Comparison of ENCODE assay signal across 10 mouse cellular contexts in the genomic region with DNA sequence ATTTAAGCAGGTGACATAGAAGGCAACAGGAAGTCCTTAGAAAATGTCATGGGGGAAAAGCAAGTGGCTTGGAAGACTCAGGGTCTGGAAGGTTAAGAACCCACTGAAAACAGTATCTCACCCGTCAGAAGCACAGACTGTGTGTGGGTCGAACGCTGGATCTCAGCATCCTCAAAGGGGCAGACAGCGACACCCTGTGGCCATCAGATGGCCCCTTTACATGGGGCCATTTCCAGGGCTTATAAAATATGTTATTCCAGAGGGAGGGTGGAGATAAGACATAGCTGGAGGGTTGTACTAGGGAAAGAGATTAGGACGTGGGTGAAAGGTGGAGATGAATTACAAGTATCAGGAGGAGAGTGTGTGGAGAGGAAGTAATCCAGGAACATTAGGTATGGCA. TPM values are rescaled to one million over a fixed set of nuclear protein-coding genes. Genes with fewer than 3 reads are reported as not detected.
DNase-seq lines count a peak whose midpoint lies in the region; ATAC-seq and TF ChIP-seq lines count a peak whose summit lies in the region.
"Had no signal": no experiment of that assay in that cellular context is flagged by ENCODE, and none has a peak within 500 bp of the region (broad histone marks: within the 10 kb centered on the region; RNA-seq: fewer than 3 reads in every experiment).

No protein-coding gene starts in this region.

- H3K27ac ChIP-seq in forebrain, embryonic 14.5 days (ENCODE audit: low read depth, low read length) = no peak overlapping the region
- H3K27ac ChIP-seq in forebrain, embryonic 15.5 days (replicated peaks) = no peak overlapping the region
- no peak overlapping the region for H3K27ac ChIP-seq in lung, postnatal 0 days (ENCODE audit: low read length)
- H3K27ac ChIP-seq in forebrain, embryonic 16.5 days (ENCODE audit: low read length) = no peak overlapping the region
- H3K27ac ChIP-seq: limb, embryonic 13.5 days had no signal

- DNase-seq in forebrain, embryonic 14.5 days (ENCODE audit: low spot score) = peak; percentile 22
- DNase-seq in lung, postnatal 0 days (ENCODE audit: low spot score) = no peak
- no peak for DNase-seq in lung, adult 18-20 months
- peak; percentile 24 for DNase-seq in c-Kit-positive CD71-positive TER-119-negative erythroid progenitor cells, embryonic 14.5 days (ENCODE audit: low read depth)
- DNase-seq in ovary, postnatal 14 days (ENCODE audit: low spot score) = no peak

- no peak for TF ChIP-seq EP300 in lung, postnatal 0 days (IDR thresholded peaks at IDR 0.05)

- 14% methylated on average over 5 of the region's 5 CpGs for WGBS in forebrain, embryonic 14.5 days
- 19% methylated on average over 5 of the region's 5 CpGs for WGBS in forebrain, embryonic 15.5 days
- whole genome bisulfite sequencing in lung, postnatal 0 days = 8% methylated on average over 5 of the region's 5 CpGs
- WGBS in forebrain, embryonic 16.5 days = 13% methylated on average over 5 of the region's 5 CpGs

- no peak overlapping the region for H3K9ac ChIP-seq in forebrain, embryonic 14.5 days (ENCODE audit: low read length)
- no peak overlapping the region for H3K9ac ChIP-seq in forebrain, embryonic 15.5 days (replicated peaks)
- no peak overlapping the region for H3K9ac ChIP-seq in lung, postnatal 0 days (replicated peaks; ENCODE audit: low read depth)
- no peak overlapping the region for H3K9ac ChIP-seq in forebrain, embryonic 16.5 days (replicated peaks; ENCODE audit: low read depth, low read length)
- H3K9ac ChIP-seq: limb, embryonic 13.5 days had no signal

- H3K27me3 ChIP-seq in forebrain, embryonic 14.5 days (replicated peaks; ENCODE audit: control insufficient read depth, insufficient read depth, low read length) = no peaks in the 10 kb centered on the region
- H3K27me3 ChIP-seq in forebrain, embryonic 15.5 days = no peaks in the 10 kb centered on the region
- H3K27me3 ChIP-seq in lung, postnatal 0 days (replicated peaks; ENCODE audit: insufficient read depth, low read length) = no peaks in the 10 kb centered on the region
- no peaks in the 10 kb centered on the region for H3K27me3 ChIP-seq in forebrain, embryonic 16.5 days (replicated peaks; ENCODE audit: control insufficient read depth, insufficient read depth, low read length)

- H3K36me3 ChIP-seq in forebrain, embryonic 14.5 days (ENCODE audit: control insufficient read depth, insufficient read depth, low read length) = no peaks in the 10 kb centered on the region
- H3K36me3 ChIP-seq in forebrain, embryonic 15.5 days = no peaks in the 10 kb centered on the region
- no peaks in the 10 kb centered on the region for H3K36me3 ChIP-seq in lung, postnatal 0 days (ENCODE audit: insufficient read depth, low read length)
- no peaks in the 10 kb centered on the region for H3K36me3 ChIP-seq in forebrain, embryonic 16.5 days (ENCODE audit: control insufficient read depth, insufficient read depth)
- H3K36me3 ChIP-seq: limb, embryonic 13.5 days had no signal

- no peak overlapping the region for H3K4me3 ChIP-seq in forebrain, embryonic 14.5 days (ENCODE audit: low read depth, low read length)
- no peak overlapping the region for H3K4me3 ChIP-seq in forebrain, embryonic 15.5 days
- H3K4me3 ChIP-seq in lung, postnatal 0 days (ENCODE audit: low read depth, low read length) = no peak overlapping the region
- no peak overlapping the region for H3K4me3 ChIP-seq in forebrain, embryonic 16.5 days (replicated peaks; ENCODE audit: low read length)
- H3K4me3 ChIP-seq: limb, embryonic 13.5 days had no signal

- no peaks in the 10 kb centered on the region for H3K9me3 ChIP-seq in forebrain, embryonic 14.5 days (replicated peaks; ENCODE audit: control insufficient read depth, low read length)
- H3K9me3 ChIP-seq in forebrain, embryonic 15.5 days = no peaks in the 10 kb centered on the region
- H3K9me3 ChIP-seq in lung, postnatal 0 days (ENCODE audit: low read length) = no peaks in the 10 kb centered on the region
- no peaks in the 10 kb centered on the region for H3K9me3 ChIP-seq in forebrain, embryonic 16.5 days (ENCODE audit: control insufficient read depth, low read length)
- H3K9me3 ChIP-seq: limb, embryonic 13.5 days had no signal

- TF ChIP-seq CTCF in lung, postnatal 0 days (IDR thresholded peaks at IDR 0.05) = peak; percentile 60

- no peak for ATAC-seq in forebrain, embryonic 14.5 days
- ATAC-seq in forebrain, embryonic 15.5 days (replicated peaks) = no peak
- ATAC-seq in lung, postnatal 0 days = no peak
- ATAC-seq in megakaryocyte-erythroid progenitor cell, adult 5-6 weeks (replicated peaks; ENCODE audit: low FRiP score, low TSS enrichment, poor library complexity, severe bottlenecking) = peak; percentile 70
- no peak for ATAC-seq in forebrain, embryonic 16.5 days

- no peaks in the 10 kb centered on the region for H3K4me1 ChIP-seq in forebrain, embryonic 14.5 days (ENCODE audit: control insufficient read depth, insufficient read depth, low read length)
- no peaks in the 10 kb centered on the region for H3K4me1 ChIP-seq in forebrain, embryonic 15.5 days
- no peaks in the 10 kb centered on the region for H3K4me1 ChIP-seq in lung, postnatal 0 days (ENCODE audit: insufficient read depth, low read depth, low read length)
- H3K4me1 ChIP-seq in forebrain, embryonic 16.5 days (replicated peaks; ENCODE audit: control insufficient read depth, insufficient read depth, low read length) = no peaks in the 10 kb centered on the region
- H3K4me1 ChIP-seq: limb, embryonic 13.5 days had no signal

- H3K4me2 ChIP-seq in forebrain, embryonic 14.5 days (ENCODE audit: low read length) = no peak overlapping the region
- no peak overlapping the region for H3K4me2 ChIP-seq in forebrain, embryonic 15.5 days (replicated peaks)
- no peak overlapping the region for H3K4me2 ChIP-seq in lung, postnatal 0 days (replicated peaks; ENCODE audit: low read depth, low read length)
- H3K4me2 ChIP-seq in forebrain, embryonic 16.5 days (ENCODE audit: low read length) = no peak overlapping the region
- H3K4me2 ChIP-seq: limb, embryonic 13.5 days had no signal

RNA-seq across cellular contexts. Expression of gene Gm45618, which starts 0.9 kb away (rescaled TPM):
- polyA plus RNA-seq in forebrain, embryonic 14.5 days (2014; fragmentation: Nextera tagmentation; extraction: Ambion mirVana) = not detected in 2 replicates
- polyA plus RNA-seq in forebrain, embryonic 15.5 days (2015; fragmentation: Nextera tagmentation; extraction: Ambion mirVana) = 0.60 TPM in 1 of 2 replicates, not detected in the other
- not detected in 2 replicates for polyA plus RNA-seq in lung, postnatal 0 days (2015; fragmentation: Nextera tagmentation; extraction: Ambion mirVana)
- total RNA-seq in megakaryocyte-erythroid progenitor cell, adult 5-6 weeks (2014; fragmentation: Nextera tagmentation) = not detected in 2 replicates
- not detected in 2 replicates for total RNA-seq in megakaryocyte-erythroid progenitor cell, adult 5-6 weeks (2017)
- polyA plus RNA-seq in forebrain, embryonic 16.5 days (2015; fragmentation: Nextera tagmentation; extraction: Ambion mirVana) = 0.34 TPM in 1 of 2 replicates, not detected in the other
- total RNA-seq: heart, adult 8-10 months had no signal
- polyA plus RNA-seq: limb, embryonic 13.5 days had no signal

RNA-seq across cellular contexts. Expression of gene Gm39115, which starts 16.2 kb away (rescaled TPM):
- polyA plus RNA-seq in forebrain, embryonic 14.5 days (2014; fragmentation: Nextera tagmentation; extraction: Ambion mirVana) = not detected in 2 replicates
- polyA plus RNA-seq in forebrain, embryonic 15.5 days (2015; fragmentation: Nextera tagmentation; extraction: Ambion mirVana) = not detected in 2 replicates
- not detected in 2 replicates for polyA plus RNA-seq in lung, postnatal 0 days (2015; fragmentation: Nextera tagmentation; extraction: Ambion mirVana)
- not detected in 2 replicates for total RNA-seq in megakaryocyte-erythroid progenitor cell, adult 5-6 weeks (2014; fragmentation: Nextera tagmentation)
- total RNA-seq in megakaryocyte-erythroid progenitor cell, adult 5-6 weeks (2017) = not detected in 2 replicates
- polyA plus RNA-seq in forebrain, embryonic 16.5 days (2015; fragmentation: Nextera tagmentation; extraction: Ambion mirVana) = not detected in 2 replicates
- total RNA-seq: heart, adult 8-10 months had no signal
- polyA plus RNA-seq: limb, embryonic 13.5 days had no signal

RNA-seq across cellular contexts. Expression of gene Dusp8, which starts 24.0 kb away (rescaled TPM):
- polyA plus RNA-seq in forebrain, embryonic 14.5 days (2014; fragmentation: Nextera tagmentation; extraction: Ambion mirVana) = 58.0 and 84.8 TPM in 2 replicates
- 90.8 and 93.5 TPM in 2 replicates for polyA plus RNA-seq in forebrain, embryonic 15.5 days (2015; fragmentation: Nextera tagmentation; extraction: Ambion mirVana)
- 5.5 and 6.0 TPM in 2 replicates for polyA plus RNA-seq in lung, postnatal 0 days (2015; fragmentation: Nextera tagmentation; extraction: Ambion mirVana)
- total RNA-seq in megakaryocyte-erythroid progenitor cell, adult 5-6 weeks (2014; fragmentation: Nextera tagmentation) = 0.25 TPM in 1 of 2 replicates, not detected in the other
- total RNA-seq in megakaryocyte-erythroid progenitor cell, adult 5-6 weeks (2017) = 0.04 and 1.1 TPM in 2 replicates
- 84.9 and 98.7 TPM in 2 replicates for polyA plus RNA-seq in forebrain, embryonic 16.5 days (2015; fragmentation: Nextera tagmentation; extraction: Ambion mirVana)

RNA-seq across cellular contexts. Expression of gene Gm45337, which starts 24.8 kb away (rescaled TPM):
- polyA plus RNA-seq in forebrain, embryonic 14.5 days (2014; fragmentation: Nextera tagmentation; extraction: Ambion mirVana) = not detected in 2 replicates
- polyA plus RNA-seq in forebrain, embryonic 15.5 days (2015; fragmentation: Nextera tagmentation; extraction: Ambion mirVana) = not detected in 2 replicates
- not detected in 2 replicates for polyA plus RNA-seq in lung, postnatal 0 days (2015; fragmentation: Nextera tagmentation; extraction: Ambion mirVana)
- total RNA-seq in megakaryocyte-erythroid progenitor cell, adult 5-6 weeks (2014; fragmentation: Nextera tagmentation) = not detected in 2 replicates
- total RNA-seq in megakaryocyte-erythroid progenitor cell, adult 5-6 weeks (2017) = not detected in 2 replicates
- not detected in 2 replicates for polyA plus RNA-seq in forebrain, embryonic 16.5 days (2015; fragmentation: Nextera tagmentation; extraction: Ambion mirVana)
- total RNA-seq: heart, adult 8-10 months had no signal
- polyA plus RNA-seq: limb, embryonic 13.5 days had no signal

RNA-seq across cellular contexts. Expression of gene Gm29735, which starts 37.3 kb away (rescaled TPM):
- polyA plus RNA-seq in forebrain, embryonic 14.5 days (2014; fragmentation: Nextera tagmentation; extraction: Ambion mirVana) = not detected in 2 replicates
- polyA plus RNA-seq in forebrain, embryonic 15.5 days (2015; fragmentation: Nextera tagmentation; extraction: Ambion mirVana) = not detected in 2 replicates
- polyA plus RNA-seq in lung, postnatal 0 days (2015; fragmentation: Nextera tagmentation; extraction: Ambion mirVana) = not detected in 2 replicates
- not detected in 2 replicates for total RNA-seq in megakaryocyte-erythroid progenitor cell, adult 5-6 weeks (2014; fragmentation: Nextera tagmentation)
- not detected in 2 replicates for total RNA-seq in megakaryocyte-erythroid progenitor cell, adult 5-6 weeks (2017)
- polyA plus RNA-seq in forebrain, embryonic 16.5 days (2015; fragmentation: Nextera tagmentation; extraction: Ambion mirVana) = not detected in 2 replicates
- total RNA-seq: heart, adult 8-10 months had no signal
- polyA plus RNA-seq: limb, embryonic 13.5 days had no signal

Comparison
In these comparisons a context has a peak if more than half of its experiments do, and no peak if none do; other contexts are left out.
1. DNase-seq: peak in forebrain, embryonic 14.5 days (single experiment) and c-Kit-positive CD71-positive TER-119-negative erythroid progenitor cells, embryonic 14.5 days (single experiment); none in lung, postnatal 0 days (single experiment), lung, adult 18-20 months (0 of 2) and ovary, postnatal 14 days (single experiment).